Mouse (Mus musculus) megakaryocyte-erythroid progenitor cell, adult 5-6 weeks (primary cell): ENCODE data around the gene Gtf2h4. TPM values are rescaled to one million over a fixed set of nuclear protein-coding genes. Genes with fewer than 3 reads are reported as not detected.

ENCODE experiments used
- ATAC-seq: replicated peaks from 2 replicates; pipeline ENCODE4 v1.8.0; 2016; ENCODE audit warnings: mild to moderate bottlenecking, inconsistent platforms; ENCODE audit not compliant: severe bottlenecking, poor library complexity, low FRiP score, low TSS enrichment
- total RNA-seq, 2 experiments: library from RNA; stranded (forward) in 1 of 2; stranded (reverse) in 1 of 2; fragments of 200-1000, 215-1000 nt in 1 of 2; fragments of >200 nt in 1 of 2; fragmentation: Nextera tagmentation in 1 of 2; gene quantifications; 2 replicates each; pipeline ENCODE4 v1.2.3; 2014 to 2017

The Gtf2h4 gene
- total RNA-seq (2014; fragmentation: Nextera tagmentation) = 30.3 and 52.4 TPM in 2 replicates
- 35.0 and 40.6 TPM in 2 replicates for total RNA-seq (2017)

DNA sequence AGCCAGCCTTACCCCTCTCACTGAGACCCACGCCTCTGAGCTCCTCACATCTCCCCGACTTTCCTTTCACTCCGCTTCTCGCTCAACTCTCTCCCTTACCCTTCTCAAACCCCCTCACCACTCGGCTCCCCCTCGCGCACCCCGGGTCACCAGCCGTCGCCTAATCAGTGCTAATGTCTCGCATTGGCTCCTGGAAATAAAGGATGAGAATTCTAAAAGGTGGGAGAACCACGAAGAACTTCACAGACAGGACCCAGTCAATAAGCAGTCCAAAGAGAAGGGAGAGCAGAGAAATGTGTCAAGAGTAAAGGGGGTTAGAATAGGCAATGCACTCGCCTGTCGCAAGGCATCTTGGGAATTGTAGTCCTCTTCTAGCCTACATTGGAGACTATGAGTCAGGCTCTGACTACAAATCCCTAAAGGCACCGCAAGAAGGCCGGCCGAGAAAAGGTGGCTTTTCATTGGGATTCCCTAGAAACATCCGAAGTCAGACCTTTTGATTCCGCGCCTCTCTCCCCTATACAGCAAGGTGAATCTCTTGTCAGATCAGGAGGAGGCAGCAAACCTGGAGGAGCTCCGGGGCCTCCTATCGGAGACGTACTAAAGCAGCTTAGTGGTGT lies at the start of gene Gtf2h4:
TSS of gene Gtf2h4 (minus strand) at position 324 of the 620 bp plus-strand sequence.
- peak; percentile 96 for ATAC-seq

DNA sequence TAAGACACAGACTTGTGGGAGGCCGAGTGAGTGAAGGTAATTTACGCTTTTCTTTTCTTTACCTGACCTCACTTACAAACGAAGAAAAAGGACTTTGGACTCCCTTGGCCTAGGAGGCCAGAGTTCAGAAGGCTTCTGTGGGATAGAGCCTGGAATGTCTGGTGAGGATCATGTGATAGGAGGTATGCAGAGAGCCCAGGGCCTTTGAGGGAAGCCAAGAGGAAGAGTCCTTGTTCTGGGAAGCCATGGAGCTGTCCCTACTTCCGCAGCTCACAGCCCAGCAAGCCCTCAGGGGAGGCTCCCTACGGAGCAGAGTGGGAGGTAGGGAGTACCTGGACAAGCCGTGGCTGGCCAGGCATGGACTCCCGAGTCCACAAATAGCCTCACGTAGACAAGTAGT lies 48.1 kb upstream of the Gtf2h4 start:
- ATAC-seq = no peak

DNA sequence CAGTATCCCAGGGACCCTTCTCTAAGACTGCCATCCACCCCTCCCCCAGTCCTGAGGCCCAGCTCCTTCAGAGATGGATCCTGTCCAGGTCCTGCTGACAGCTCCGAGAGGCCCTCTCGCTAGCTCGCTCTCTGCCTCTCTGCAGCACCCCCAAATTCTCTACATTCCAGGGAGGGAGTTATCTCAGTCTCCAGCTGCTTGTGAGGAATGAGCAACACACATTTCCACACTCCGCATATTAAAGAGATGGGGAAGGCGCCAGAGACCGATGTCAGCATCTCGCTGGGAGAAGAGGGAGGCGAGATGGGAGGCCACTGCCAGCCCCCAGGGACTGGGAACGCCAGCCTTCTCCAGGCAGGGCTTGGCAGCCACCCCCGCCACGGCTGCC lies 46.8 kb upstream of the Gtf2h4 start:
- ATAC-seq = no peak

DNA sequence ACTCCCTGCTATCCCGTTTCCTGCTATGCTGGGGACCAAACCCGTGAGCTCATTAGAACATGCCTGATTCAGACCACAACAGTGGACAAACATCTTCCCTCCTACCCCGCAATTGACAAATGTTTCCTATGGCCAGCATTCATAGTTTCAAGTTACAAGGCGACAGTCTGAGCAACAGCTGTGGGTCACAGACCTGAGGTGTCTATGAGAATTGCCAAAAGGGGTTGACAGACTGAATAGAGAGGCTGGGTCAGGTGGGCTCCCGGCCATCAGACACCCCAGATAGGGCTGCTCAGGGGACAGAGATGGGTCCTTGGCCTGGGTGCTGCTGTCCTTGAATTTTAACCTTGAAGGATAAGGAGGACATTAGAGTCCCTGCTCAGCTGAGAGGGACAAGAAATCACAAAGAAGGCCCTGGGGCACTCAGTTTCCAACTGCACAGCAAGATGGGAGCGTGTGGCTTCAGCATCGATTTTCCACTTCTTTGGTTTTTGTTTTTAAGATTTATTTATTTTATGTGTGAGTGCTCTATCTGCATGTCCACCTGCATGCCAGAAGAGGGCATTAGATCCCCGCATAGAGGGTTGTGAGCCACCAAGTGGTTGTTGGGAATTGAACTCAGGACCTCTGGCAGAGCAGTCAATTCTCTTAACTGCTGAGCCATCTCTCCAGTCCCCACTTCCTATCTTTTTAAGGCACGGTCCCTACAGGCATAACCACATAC lies 46.2 kb upstream of the Gtf2h4 start:
- ATAC-seq = no peak

DNA sequence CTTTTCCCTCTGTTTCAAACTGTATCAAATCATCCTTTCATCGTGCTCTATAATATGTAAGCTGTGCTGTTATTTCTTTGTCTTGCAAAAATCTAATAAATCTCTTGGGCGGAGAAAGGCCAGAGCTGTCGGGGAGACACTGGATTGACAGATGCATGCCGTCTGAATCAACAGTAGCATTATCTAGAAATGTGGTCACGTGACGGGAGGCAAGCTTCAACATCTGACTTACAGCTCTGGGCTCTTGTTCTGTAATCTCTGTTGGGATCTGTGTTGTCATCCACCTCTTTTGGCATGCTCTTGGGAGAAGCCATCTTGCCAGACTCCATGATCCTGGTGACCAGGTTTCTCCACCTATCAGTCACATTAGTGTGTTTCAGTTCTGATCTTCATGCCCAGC lies 43.5 kb upstream of the Gtf2h4 start:
- no peak for ATAC-seq

DNA sequence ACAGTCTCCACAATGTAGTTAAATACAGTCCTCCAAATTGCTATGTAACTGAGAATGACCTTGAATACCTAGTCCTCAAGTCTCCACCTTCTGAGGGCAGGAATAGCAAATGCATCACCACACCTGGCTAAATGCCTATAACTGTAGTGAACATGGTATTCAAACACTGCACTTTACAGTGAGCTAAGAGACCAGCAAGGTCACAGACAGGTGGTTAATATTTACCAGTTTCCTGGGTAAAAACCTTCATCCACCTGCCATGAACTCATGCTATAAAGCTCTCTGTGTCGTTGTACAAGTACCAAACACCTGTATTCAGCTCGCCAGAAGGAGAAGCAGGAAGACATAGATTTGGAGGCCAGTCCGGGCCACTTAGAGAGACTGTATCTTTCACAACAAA lies 42.6 kb upstream of the Gtf2h4 start:
- no peak for ATAC-seq

DNA sequence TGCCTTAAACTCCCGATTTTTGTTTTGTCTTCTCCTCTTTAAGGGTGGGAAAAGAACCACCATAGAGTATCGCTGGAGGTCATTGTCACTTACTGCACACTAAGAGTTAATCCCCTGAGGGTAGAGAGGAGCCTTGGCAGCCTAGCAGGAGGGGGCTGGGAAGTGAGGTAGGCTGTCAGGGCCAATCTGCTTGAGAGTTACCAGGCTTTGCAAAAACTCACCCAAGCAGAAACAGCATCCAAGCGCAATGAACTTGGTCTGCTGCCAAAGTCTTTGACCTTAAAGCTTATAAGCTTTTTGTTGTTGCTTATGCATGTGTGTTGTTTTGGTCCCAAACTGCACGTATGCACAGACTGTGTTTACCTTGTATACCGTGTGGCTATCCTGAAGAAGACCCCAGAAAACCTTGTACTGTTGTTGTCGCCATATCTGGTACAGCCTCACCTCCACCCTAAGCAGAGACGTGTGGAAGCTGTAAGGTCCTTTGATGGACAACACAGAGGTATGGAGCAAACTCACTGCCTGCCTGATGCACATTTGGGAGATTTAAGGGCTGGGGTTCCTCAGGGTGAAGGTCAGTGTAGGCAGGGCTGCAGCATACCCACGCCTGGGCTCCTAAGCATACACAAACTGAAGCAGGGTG lies 37.3 kb upstream of the Gtf2h4 start:
- ATAC-seq = no peak

DNA sequence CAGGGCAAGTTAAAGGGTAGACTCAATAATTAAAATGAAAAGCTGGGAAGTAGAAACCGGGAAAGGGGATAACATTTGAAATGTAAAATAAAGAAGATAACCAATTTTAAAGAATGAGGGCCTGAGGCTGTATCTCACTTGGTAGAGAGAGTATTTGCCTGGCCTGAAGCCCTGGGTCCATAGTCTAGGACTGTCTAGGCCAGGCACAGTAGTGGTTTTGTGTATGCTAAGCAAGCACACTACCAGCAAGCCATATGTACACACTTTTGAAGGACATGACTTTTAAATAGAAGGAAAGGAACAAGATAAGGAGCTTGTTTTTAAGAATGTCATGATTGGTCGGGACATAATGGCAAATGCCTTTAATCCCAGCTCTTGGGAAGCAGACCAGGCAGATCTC lies 35.1 kb upstream of the Gtf2h4 start:
- no peak for ATAC-seq

DNA sequence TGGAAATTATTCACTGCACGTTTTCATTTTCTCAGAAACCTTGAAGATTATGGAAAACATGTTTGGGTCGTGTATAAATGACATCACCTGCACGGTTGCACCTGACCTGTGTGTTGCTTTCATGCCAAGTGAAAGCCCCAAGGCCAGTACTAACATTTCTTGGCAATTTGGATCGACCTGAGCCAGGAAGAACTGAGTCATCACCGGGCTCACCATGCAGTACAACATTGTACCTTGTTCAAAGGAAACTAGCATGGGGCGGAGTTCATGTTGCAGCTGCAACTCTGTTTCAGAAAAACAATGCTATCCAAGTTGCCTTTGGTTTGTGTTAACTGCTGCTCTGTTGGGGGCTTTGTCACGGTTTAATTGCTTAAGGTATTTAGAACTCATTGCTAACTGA lies 34.4 kb upstream of the Gtf2h4 start:
- no peak for ATAC-seq

DNA sequence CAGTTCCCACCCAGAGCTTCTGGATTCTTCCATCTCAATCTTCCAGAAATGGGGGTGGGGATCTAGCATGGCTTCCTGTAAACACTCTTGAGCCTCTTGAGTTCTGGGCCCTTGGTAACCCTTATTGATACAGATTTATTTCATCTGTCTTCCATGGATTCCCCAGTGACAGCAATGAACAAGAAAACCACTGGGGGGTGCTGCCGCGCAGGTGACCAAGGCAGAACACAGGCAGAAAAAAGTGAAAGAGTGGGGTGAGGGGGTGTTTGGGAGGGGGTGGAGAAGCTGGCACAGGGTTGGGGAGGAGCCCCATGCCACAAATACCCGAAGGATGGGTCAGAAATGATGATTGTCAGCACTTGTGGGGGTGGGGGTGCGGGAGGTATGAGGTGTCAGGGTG lies 32.3 kb upstream of the Gtf2h4 start:
- ATAC-seq = peak; percentile 51

DNA sequence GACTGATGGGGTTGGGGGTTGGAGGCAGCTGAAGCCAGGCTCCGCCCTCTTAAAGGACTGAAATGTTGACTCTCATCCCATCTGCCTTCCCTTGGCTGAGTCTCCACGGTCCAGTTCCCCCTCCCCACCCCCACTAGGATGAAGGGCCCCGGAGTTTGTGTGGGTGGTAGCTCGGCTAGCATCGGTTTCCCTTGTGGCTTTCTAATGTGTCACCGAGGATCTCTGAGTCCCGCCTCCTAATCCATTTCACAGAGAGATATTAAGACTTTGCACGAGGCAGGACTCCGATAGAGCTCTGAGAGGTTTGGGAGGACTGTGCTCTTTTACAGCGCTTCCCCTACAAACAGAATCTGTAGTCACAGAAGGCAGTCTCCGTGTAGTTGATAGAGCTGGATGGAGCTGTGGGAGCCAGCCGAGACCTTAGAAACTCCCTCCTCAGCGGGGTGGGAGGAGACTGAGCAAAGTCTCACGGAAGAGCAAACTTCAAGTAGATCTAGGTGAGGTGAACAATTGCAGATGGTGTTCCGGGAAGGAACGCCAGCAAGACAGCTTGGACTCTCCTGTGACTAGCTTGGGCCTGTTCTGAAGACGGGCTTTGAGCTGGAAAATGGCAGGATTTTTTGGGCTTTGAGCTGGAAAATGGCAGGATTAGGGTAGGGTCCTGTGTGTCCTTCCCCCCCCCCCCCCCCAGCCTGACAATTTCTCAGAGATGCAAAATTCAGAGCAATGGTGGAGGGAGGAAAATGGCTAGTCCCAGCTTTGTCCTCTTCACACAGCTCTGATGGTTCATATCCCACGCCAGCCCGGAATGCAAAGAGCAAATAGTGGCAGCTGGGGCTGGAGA lies 31.3 kb upstream of the Gtf2h4 start, which contains the start of gene Ddr1:
TSS of gene Ddr1 (minus strand) at position 1 of the 844 bp plus-strand sequence.
- ATAC-seq = 0 out of 2 replicates have a peak, but pooled peaks have one; percentile 21

DNA sequence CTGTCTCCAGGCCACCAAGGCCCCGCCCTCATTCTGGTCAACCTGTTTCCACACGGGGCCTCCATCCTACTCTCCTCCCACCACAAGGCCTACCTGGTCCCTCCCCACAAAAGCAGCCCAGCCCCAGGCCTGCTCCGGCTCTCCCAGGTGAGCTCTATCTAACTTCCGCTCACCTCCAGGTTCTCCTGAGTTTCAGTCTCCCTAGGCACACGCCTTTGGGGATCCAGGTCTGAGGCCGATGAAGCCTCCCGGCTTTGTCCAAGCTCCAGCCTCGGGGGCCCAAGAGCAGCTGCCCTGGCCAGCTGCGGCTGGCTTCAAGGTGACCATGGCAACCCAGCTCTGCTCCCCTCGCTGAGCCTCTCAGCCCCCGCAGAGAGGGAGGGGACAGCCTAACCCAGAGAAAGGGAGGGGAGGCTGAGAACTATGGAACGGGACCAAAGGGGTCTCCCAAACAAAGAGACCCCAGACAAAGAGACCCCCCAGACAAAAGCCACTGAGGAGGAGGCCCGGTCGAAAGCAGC lies 30.3 kb upstream of the Gtf2h4 start:
- ATAC-seq = no peak

DNA sequence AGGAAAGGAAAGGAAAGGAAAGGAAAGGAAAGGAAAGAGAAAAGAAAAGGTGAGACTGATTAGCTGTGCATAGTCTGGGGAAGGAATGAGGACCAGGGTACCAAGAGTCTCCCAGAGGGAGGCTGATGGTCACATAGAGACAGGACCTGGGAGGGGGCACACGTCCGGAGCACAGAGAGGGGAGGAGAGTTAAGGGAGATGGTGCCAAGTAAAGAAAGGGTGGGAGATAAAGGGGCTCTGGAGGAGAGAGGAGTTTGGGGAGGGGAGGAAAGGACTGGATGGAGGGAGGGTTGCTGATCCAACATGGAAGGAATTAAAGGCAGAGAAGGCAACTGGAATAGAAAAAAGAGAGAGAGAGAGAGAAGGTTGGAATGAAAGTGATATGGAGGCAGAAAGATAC lies 29.5 kb upstream of the Gtf2h4 start:
- no peak for ATAC-seq

DNA sequence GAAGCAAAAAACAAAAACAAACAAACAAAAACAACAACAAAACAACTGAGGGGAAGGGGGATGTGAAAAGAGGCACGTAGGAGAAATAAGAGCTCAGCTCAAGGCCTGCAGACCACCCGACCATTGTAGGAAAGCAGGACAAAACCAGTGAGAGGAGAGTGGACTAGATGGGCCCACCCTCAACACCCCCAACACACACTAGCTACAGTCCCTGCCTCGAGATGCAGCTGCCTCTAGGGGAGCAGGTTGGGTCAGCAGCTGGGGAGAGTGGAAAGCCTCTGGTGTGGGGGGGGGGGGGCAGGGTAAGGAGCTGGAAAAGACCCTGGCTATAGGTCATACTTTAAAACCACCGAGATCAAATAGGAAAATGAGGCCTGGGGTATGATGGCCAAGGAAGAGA lies 29.1 kb upstream of the Gtf2h4 start:
- no peak for ATAC-seq

DNA sequence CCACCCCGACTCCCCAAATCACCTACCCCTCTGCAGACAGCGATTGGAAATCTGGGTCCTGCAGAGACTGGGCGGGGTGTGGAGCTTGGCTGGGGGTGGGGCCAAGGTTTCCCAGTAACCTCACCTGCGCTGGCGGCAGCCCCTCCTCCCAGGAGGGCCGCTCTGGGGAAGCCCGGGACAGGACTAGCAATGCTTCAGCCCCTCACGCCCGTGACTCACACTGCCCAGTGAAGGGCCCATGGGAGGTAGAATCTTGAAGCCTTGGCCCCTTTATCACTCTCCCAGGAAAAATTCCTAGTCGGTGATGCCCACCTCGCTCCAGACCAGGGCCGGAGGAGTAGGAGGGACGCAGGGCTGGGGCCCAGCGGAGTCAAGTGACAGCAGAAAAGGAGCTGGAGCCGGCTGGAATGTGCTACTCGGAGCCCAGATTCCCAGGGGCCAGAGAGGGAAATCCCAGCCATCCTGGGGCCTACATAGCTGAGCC lies 28.5 kb upstream of the Gtf2h4 start:
- ATAC-seq = no peak

DNA sequence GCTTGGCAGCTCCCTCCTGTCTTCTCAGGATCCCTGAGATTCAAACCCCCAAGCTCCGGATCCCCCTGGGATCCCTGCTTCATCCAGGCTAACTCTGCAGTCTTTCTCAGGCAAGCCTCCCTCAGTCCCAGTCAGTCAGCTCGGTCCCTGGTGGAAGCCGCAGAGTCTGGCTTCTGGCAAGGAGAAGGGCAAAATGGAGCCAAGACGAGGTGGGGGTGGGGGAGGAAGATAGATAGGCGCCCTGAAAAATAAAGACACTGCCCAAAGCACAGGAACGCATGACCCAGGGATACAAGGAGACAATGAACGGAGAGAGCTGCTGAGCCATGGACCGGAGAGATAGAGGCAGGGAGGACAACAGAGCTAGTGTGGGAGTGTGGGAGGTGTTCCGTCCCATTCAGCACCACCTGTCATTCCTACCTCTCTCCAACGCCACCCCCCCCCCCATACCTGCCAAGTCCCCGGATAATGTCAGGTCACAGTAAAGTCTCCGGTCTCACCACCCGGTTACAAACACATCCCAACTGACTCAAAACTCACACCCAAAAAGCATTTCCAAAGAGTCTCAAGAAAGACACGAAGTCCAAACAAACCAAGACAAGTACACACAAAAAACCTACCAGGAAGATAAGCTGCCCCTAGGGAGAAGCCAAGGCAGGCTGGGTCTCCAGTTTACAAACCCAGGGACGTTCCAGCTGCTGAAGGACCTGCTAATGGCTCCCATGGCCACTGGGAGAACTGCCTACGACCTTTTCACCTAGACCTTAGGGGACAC lies 27.9 kb upstream of the Gtf2h4 start:
- no peak for ATAC-seq

DNA sequence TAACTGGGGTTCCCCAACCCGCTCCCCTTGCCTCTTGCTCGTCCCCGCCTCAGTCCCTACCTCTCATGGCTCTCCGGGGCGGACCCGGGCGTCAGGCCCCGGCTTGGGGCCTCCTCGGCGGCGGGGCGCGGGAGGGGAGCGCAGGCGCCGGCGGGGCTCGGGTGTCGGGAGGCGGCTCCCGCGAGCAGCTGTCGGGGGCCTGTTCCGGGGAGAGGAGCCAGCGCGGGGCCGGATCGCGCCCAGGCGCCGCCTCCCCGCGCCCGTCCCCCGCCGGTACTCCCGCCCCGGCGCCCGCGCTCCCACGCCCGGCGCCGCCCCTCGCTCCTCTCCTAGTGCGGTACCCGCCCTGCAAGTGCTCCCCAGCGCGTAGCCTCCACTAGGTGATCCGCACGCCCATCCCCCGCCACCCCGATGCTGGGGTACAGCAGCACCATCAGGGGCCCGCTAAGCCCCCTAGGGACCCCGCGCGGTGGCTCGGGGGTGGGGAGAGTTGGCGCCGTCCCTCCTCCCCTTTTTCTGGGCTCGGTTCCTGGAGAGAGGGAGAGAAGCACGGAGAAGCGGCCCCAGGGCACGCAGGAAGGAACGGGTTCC lies 26.9 kb upstream of the Gtf2h4 start:
- no peak for ATAC-seq

DNA sequence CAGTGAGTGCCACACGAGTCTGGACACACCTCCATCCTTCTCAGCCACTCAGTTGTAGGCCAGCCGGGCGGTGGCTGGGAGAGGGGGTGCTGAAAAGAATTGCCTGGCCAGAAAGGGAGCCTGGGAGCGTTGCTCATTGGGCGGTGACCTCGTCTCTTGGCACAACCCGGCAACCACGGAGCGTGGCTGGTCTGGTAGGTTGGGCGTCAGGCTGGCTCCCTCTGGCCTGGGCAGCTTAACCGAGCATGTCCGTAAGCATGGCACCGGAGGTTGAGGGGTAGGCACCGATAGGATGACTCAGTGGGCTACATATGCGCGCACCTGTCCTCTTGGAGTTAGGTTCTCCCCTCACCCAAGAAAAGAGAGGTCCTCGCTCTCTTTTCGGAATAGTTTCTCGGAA lies 26.4 kb upstream of the Gtf2h4 start:
- no peak for ATAC-seq
